Mouse (Mus musculus) yolk sac, embryonic 10.5 days (tissue): Measurements from ENCODE around the gene Atp13a1.

Experiments
- DNase-seq: peaks from one replicate; pipeline ENCODE4 v3.0.0-alpha.2; 2017; ENCODE audit warnings: low spot score

Atp13a1 gene

GRCm38 (mm10) chr8:69799946-69800345, 9.0 kb downstream of the Atp13a1 start:
- DNase-seq, result no peak

- no peak for DNase-seq
Measured at GRCm38 (mm10) chr8:69801796-69802195, 10.8 kb downstream of the Atp13a1 start.

GRCm38 (mm10) chr8:69802216-69802615, 11.3 kb downstream of the Atp13a1 start:
- no peak for DNase-seq

GRCm38 (mm10) chr8:69803366-69803765, 12.4 kb downstream of the Atp13a1 start:
- no peak for DNase-seq

- DNase-seq, result no peak
Measured at GRCm38 (mm10) chr8:69804537-69804936, 13.6 kb downstream of the Atp13a1 start.

GRCm38 (mm10) chr8:69805086-69805485, 14.1 kb downstream of the Atp13a1 start:
- DNase-seq, result no peak

- no peak for DNase-seq
Measured at GRCm38 (mm10) chr8:69805491-69805890, 14.5 kb downstream of the Atp13a1 start.

- no peak for DNase-seq
Measured at GRCm38 (mm10) chr8:69807236-69807635, 16.3 kb downstream of the Atp13a1 start.

GRCm38 (mm10) chr8:69808094-69808863, 17.3 kb downstream of the Atp13a1 start, which contains the start of gene Gmip:
Gmip (plus strand) TSS chr8:69808679.
- DNase-seq, result peak; percentile 81

- DNase-seq, result no peak
Measured at GRCm38 (mm10) chr8:69808864-69809403, 18.0 kb downstream of the Atp13a1 start.

GRCm38 (mm10) chr8:69809820-69810219, 18.9 kb downstream of the Atp13a1 start:
- DNase-seq, result no peak

GRCm38 (mm10) chr8:69814881-69815280, 23.9 kb downstream of the Atp13a1 start:
- no peak for DNase-seq

- peak; percentile 36 for DNase-seq
Measured at GRCm38 (mm10) chr8:69815396-69815795, 24.4 kb downstream of the Atp13a1 start.

GRCm38 (mm10) chr8:69820466-69820865, 29.5 kb downstream of the Atp13a1 start:
- DNase-seq, result peak; percentile 67

GRCm38 (mm10) chr8:69821971-69822385, 31.0 kb downstream of the Atp13a1 start:
- DNase-seq, result no peak

GRCm38 (mm10) chr8:69822386-69823191, 31.6 kb downstream of the Atp13a1 start, which contains the start of gene Lpar2:
Lpar2 (plus strand) TSS chr8:69822429.
- peak; percentile 93 for DNase-seq

- no peak for DNase-seq
Measured at GRCm38 (mm10) chr8:69826371-69826770, 35.4 kb downstream of the Atp13a1 start.

- DNase-seq, result peak; percentile 92
Measured at GRCm38 (mm10) chr8:69832298-69832853, 41.4 kb downstream of the Atp13a1 start, which contains the start of gene Pbx4. Pbx4 (plus strand) TSS chr8:69832491.

GRCm38 (mm10) chr8:69837057-69837682, 46.2 kb downstream of the Atp13a1 start:
- DNase-seq, result peak; percentile 50

- no peak for DNase-seq
Measured at GRCm38 (mm10) chr8:69847167-69848065, 56.5 kb downstream of the Atp13a1 start.

GRCm38 (mm10) chr8:69848951-69849350, 58.0 kb downstream of the Atp13a1 start:
- peak; percentile 25 for DNase-seq
